Mouse (Mus musculus): ENCODE results near the gene Gm10647.
"Not testable (repeated sequence)": the region's sequence is repeated elsewhere in the genome, so short reads cannot be mapped to it uniquely, and the experiment has no call there.

- peak; percentile 5; the same call in 1 of the 2 replicates for TF ChIP-seq CTCF (IDR thresholded peaks at IDR 0.05; ENCODE audit: low read depth)
- TF ChIP-seq EP300 (IDR thresholded peaks at IDR 0.05; ENCODE audit: low read depth), result not testable (repeated sequence)
These were observed 12.3 kb upstream of the Gm10647 start for GRCm38 (mm10) chr9:66784552-66784951.

All from heart, postnatal 0 days (tissue).